Mouse (Mus musculus): Measurements from ENCODE around the gene Crygb. TPM values are rescaled to one million over a fixed set of nuclear protein-coding genes. Genes with fewer than 3 reads are reported as not detected.

Gene Crygb
- polyA plus RNA-seq, 1 experiment from 2014 or later = 0.63 TPM

- Histone ChIP-seq H3K4me3 (no peak overlapping the region), H3K4me1 (replicated peaks) (peaks cover 5% of the 10 kb centered on the region; the same call in 1 of the 2 replicates), H3K36me3 (no peaks in the 10 kb centered on the region), H3K9me3 (replicated peaks) (no peaks in the 10 kb centered on the region), H3K27ac (no peak overlapping the region), H3K9ac (no peak overlapping the region), H3K27me3 (no peaks in the 10 kb centered on the region), H3K4me2 (no peak overlapping the region)
- 67% methylated on average over 25 of the region's 25 CpGs for WGBS
- ATAC-seq (replicated peaks; ENCODE audit: insufficient number of reproducible peaks, insufficient read depth, low FRiP score, low read depth) = no peak
These were observed 27.8 kb upstream of the Crygb start for GRCm38 (mm10) chr1:65109756-65110435.

GRCm38 (mm10) chr1:65109196-65109595 lies 27.1 kb upstream of the Crygb start:
- 90% methylated on average over 8 of the region's 8 CpGs for WGBS
- H3K36me3 ChIP-seq = no peaks in the 10 kb centered on the region
- H3K27me3 ChIP-seq = no peaks in the 10 kb centered on the region
- no peaks in the 10 kb centered on the region for H3K9me3 ChIP-seq (replicated peaks)
- H3K4me1 ChIP-seq (replicated peaks) = peaks cover 5% of the 10 kb centered on the region; the same call in 1 of the 2 replicates
- no peak overlapping the region for H3K9ac ChIP-seq
- no peak overlapping the region for H3K4me2 ChIP-seq
- no peak overlapping the region for H3K27ac ChIP-seq
- H3K4me3 ChIP-seq = no peak overlapping the region
- no peak for ATAC-seq (replicated peaks; ENCODE audit: insufficient number of reproducible peaks, insufficient read depth, low FRiP score, low read depth)

GRCm38 (mm10) chr1:65107654-65108279 lies 25.7 kb upstream of the Crygb start:
- Histone ChIP-seq H3K9ac (no peak overlapping the region), H3K27ac (no peak overlapping the region), H3K4me3 (no peak overlapping the region), H3K27me3 (no peaks in the 10 kb centered on the region), H3K36me3 (no peaks in the 10 kb centered on the region), H3K4me1 (replicated peaks) (0 out of 2 replicates have a peak, but pooled peaks cover 5% of the 10 kb centered on the region), H3K9me3 (replicated peaks) (no peaks in the 10 kb centered on the region), H3K4me2 (no peak overlapping the region)
- WGBS = 84% methylated on average over 10 of the region's 10 CpGs
- ATAC-seq (replicated peaks; ENCODE audit: insufficient number of reproducible peaks, insufficient read depth, low FRiP score, low read depth) = no peak

GRCm38 (mm10) chr1:65103273-65103672 lies 21.2 kb upstream of the Crygb start, which contains the start of gene Cryga:
Gene Cryga (minus strand): TSS chr1:65103373.
- WGBS = 80% methylated on average over 11 of the region's 11 CpGs
- ATAC-seq (replicated peaks; ENCODE audit: insufficient number of reproducible peaks, insufficient read depth, low FRiP score, low read depth) = no peak
- H3K9me3 ChIP-seq (replicated peaks) = no peaks in the 10 kb centered on the region

GRCm38 (mm10) chr1:65096953-65097352 lies 14.9 kb upstream of the Crygb start:
- WGBS = 77% methylated on average over 3 of the region's 3 CpGs
- Histone ChIP-seq H3K4me1 (replicated peaks) (no peaks in the 10 kb centered on the region), H3K36me3 (no peaks in the 10 kb centered on the region), H3K27me3 (no peaks in the 10 kb centered on the region), H3K9me3 (replicated peaks) (no peaks in the 10 kb centered on the region), H3K27ac (no peak overlapping the region), H3K4me2 (no peak overlapping the region), H3K4me3 (no peak overlapping the region), H3K9ac (no peak overlapping the region)
- ATAC-seq (replicated peaks; ENCODE audit: insufficient number of reproducible peaks, insufficient read depth, low FRiP score, low read depth) = no peak

More at GRCm38 (mm10) chr1:65103273-65103672, 21.2 kb upstream of the Crygb start, which contains the start of gene Cryga:
- Histone ChIP-seq H3K36me3 (no peaks in the 10 kb centered on the region), H3K4me3 (no peak within 1 kb of the TSS), H3K27ac (no peak within 1 kb of the TSS), H3K27me3 (no peaks in the 10 kb centered on the region), H3K9ac (no peak within 1 kb of the TSS), H3K4me2 (no peak within 1 kb of the TSS), H3K4me1 (replicated peaks) (no peaks in the 10 kb centered on the region)

GRCm38 (mm10) chr1:65091566-65091965 lies 9.5 kb upstream of the Crygb start:
- ATAC-seq (replicated peaks; ENCODE audit: insufficient number of reproducible peaks, insufficient read depth, low FRiP score, low read depth) = no peak
- Histone ChIP-seq H3K9ac (no peak overlapping the region), H3K9me3 (replicated peaks) (no peaks in the 10 kb centered on the region), H3K4me2 (no peak overlapping the region), H3K4me1 (replicated peaks) (no peaks in the 10 kb centered on the region), H3K4me3 (no peak overlapping the region), H3K27ac (no peak overlapping the region), H3K36me3 (no peaks in the 10 kb centered on the region), H3K27me3 (no peaks in the 10 kb centered on the region)
- WGBS = 89% methylated on average over 3 of the region's 3 CpGs

GRCm38 (mm10) chr1:65090370-65090769 lies 8.3 kb upstream of the Crygb start:
- Histone ChIP-seq H3K4me3 (no peak overlapping the region), H3K27ac (no peak overlapping the region), H3K4me2 (no peak overlapping the region), H3K4me1 (replicated peaks) (no peaks in the 10 kb centered on the region), H3K27me3 (no peaks in the 10 kb centered on the region), H3K36me3 (no peaks in the 10 kb centered on the region), H3K9ac (no peak overlapping the region), H3K9me3 (replicated peaks) (no peaks in the 10 kb centered on the region)
- 39% methylated on average over 2 of the region's 2 CpGs for WGBS
- no peak for ATAC-seq (replicated peaks; ENCODE audit: insufficient number of reproducible peaks, insufficient read depth, low FRiP score, low read depth)

GRCm38 (mm10) chr1:65088567-65089356 lies 6.7 kb upstream of the Crygb start:
- no peak overlapping the region for H3K4me3 ChIP-seq
- H3K9me3 ChIP-seq (replicated peaks) = no peaks in the 10 kb centered on the region
- H3K27ac ChIP-seq = no peak overlapping the region
- no peak overlapping the region for H3K9ac ChIP-seq
- no peaks in the 10 kb centered on the region for H3K4me1 ChIP-seq (replicated peaks)
- 68% methylated on average over 6 of the region's 6 CpGs for WGBS
- H3K36me3 ChIP-seq = no peaks in the 10 kb centered on the region
- H3K4me2 ChIP-seq = no peak overlapping the region
- ATAC-seq (replicated peaks; ENCODE audit: insufficient number of reproducible peaks, insufficient read depth, low FRiP score, low read depth) = no peak
- no peaks in the 10 kb centered on the region for H3K27me3 ChIP-seq

GRCm38 (mm10) chr1:65075607-65076006 lies 6.5 kb downstream of the Crygb start:
- Histone ChIP-seq H3K36me3 (no peaks in the 10 kb centered on the region), H3K4me1 (replicated peaks) (no peaks in the 10 kb centered on the region), H3K9ac (no peak overlapping the region), H3K4me3 (no peak overlapping the region), H3K27me3 (no peaks in the 10 kb centered on the region), H3K9me3 (replicated peaks) (no peaks in the 10 kb centered on the region), H3K27ac (no peak overlapping the region), H3K4me2 (no peak overlapping the region)
- ATAC-seq (replicated peaks; ENCODE audit: insufficient number of reproducible peaks, insufficient read depth, low FRiP score, low read depth) = no peak
- WGBS = 12% methylated on average over 5 of the region's 5 CpGs

- no peak within 1 kb of the TSS for H3K4me2 ChIP-seq
- WGBS = 66% methylated on average over 6 of the region's 6 CpGs
- no peak for ATAC-seq (replicated peaks; ENCODE audit: insufficient number of reproducible peaks, insufficient read depth, low FRiP score, low read depth)
These were observed 8.5 kb downstream of the Crygb start, which contains the start of gene Crygc for GRCm38 (mm10) chr1:65073589-65073988. Gene Crygc (minus strand): TSS chr1:65073689.

GRCm38 (mm10) chr1:65067842-65068241 lies 14.2 kb downstream of the Crygb start:
- Histone ChIP-seq H3K36me3 (no peaks in the 10 kb centered on the region), H3K27ac (no peak overlapping the region), H3K4me2 (no peak overlapping the region), H3K9ac (no peak overlapping the region), H3K27me3 (no peaks in the 10 kb centered on the region), H3K9me3 (replicated peaks) (no peaks in the 10 kb centered on the region), H3K4me3 (no peak overlapping the region), H3K4me1 (replicated peaks) (no peaks in the 10 kb centered on the region)
- no peak for ATAC-seq (replicated peaks; ENCODE audit: insufficient number of reproducible peaks, insufficient read depth, low FRiP score, low read depth)

More at GRCm38 (mm10) chr1:65073589-65073988, 8.5 kb downstream of the Crygb start, which contains the start of gene Crygc:
- no peak within 1 kb of the TSS for H3K9ac ChIP-seq
- no peaks in the 10 kb centered on the region for H3K36me3 ChIP-seq
- no peaks in the 10 kb centered on the region for H3K4me1 ChIP-seq (replicated peaks)
- H3K27ac ChIP-seq = no peak within 1 kb of the TSS
- no peaks in the 10 kb centered on the region for H3K27me3 ChIP-seq
- H3K9me3 ChIP-seq (replicated peaks) = no peaks in the 10 kb centered on the region
- no peak within 1 kb of the TSS for H3K4me3 ChIP-seq
